ENCODE assay signal across 8 mouse cellular contexts in the genomic region with DNA sequence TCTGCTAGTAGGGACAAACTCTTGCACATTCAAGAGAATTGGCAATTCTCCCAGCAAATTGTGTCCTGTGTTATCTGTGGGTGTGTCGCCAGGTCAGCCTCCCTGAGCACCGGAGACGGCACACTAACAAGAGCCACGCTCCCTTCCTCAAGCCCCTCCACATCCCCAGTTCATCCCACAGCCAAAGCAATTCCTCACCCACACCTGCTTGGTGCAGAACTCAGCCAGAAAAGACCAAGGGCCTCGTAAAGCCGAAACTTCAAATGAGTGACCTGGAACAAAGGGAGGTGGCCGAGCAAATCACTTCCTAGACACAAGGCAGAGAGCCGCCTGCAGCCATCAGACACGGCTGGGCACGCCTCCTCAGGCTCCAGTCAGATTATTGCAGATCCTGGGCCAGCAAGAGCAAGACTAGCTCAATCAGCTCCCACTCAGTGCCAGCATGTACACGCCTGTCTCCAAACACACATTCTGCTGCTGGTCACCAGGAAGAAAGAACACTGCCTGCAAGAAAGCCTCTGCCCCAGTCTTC. TPM values are rescaled to one million over a fixed set of nuclear protein-coding genes. Genes with fewer than 3 reads are reported as not detected.
DNase-seq lines count a peak whose midpoint lies in the region; ATAC-seq lines count a peak whose summit lies in the region.

No protein-coding gene starts in this region.

- WGBS in forebrain, embryonic 14.5 days = 9% methylated on average over 11 of the region's 11 CpGs
- WGBS in hindbrain, embryonic 11.5 days = 48% methylated on average over 11 of the region's 11 CpGs
- 46% methylated on average over 11 of the region's 11 CpGs for WGBS in midbrain, embryonic 10.5 days

- H3K27ac ChIP-seq in forebrain, embryonic 14.5 days (ENCODE audit: low read depth, low read length) = peak overlapping the region; percentile 96
- peak overlapping the region; percentile 93 for H3K27ac ChIP-seq in hindbrain, embryonic 11.5 days (ENCODE audit: low read depth, low read length)
- peak overlapping the region; percentile 84 for H3K27ac ChIP-seq in midbrain, embryonic 10.5 days (replicated peaks)

- H3K4me2 ChIP-seq in forebrain, embryonic 14.5 days (ENCODE audit: low read length) = peak overlapping the region; percentile 44
- no peak overlapping the region; the same call in 1 of the 2 replicates for H3K4me2 ChIP-seq in hindbrain, embryonic 11.5 days (replicated peaks; ENCODE audit: low read depth, low read length)

- 0 out of 2 replicates have a peak overlapping the region, but pooled peaks have one; percentile 4 for H3K4me3 ChIP-seq in forebrain, embryonic 14.5 days (ENCODE audit: low read depth, low read length)
- no peak overlapping the region for H3K4me3 ChIP-seq in hindbrain, embryonic 11.5 days (ENCODE audit: low read depth, low read length)
- peak overlapping the region; percentile 30 for H3K4me3 ChIP-seq in midbrain, embryonic 10.5 days

- H3K9me3 ChIP-seq in forebrain, embryonic 14.5 days (replicated peaks; ENCODE audit: control insufficient read depth, low read length) = no peaks in the 10 kb centered on the region
- H3K9me3 ChIP-seq in hindbrain, embryonic 11.5 days (ENCODE audit: control insufficient read depth, low read length) = no peaks in the 10 kb centered on the region
- H3K9me3 ChIP-seq in midbrain, embryonic 10.5 days (replicated peaks) = no peaks in the 10 kb centered on the region

- peak overlapping the region; percentile 54 for H3K9ac ChIP-seq in forebrain, embryonic 14.5 days (ENCODE audit: low read length)
- H3K9ac ChIP-seq in hindbrain, embryonic 11.5 days (ENCODE audit: low read depth, low read length) = peak overlapping the region; percentile 54

- H3K36me3 ChIP-seq in forebrain, embryonic 14.5 days (ENCODE audit: control insufficient read depth, insufficient read depth, low read length) = peaks cover 6% of the 10 kb centered on the region; the same call in 1 of the 2 replicates
- no peaks in the 10 kb centered on the region for H3K36me3 ChIP-seq in hindbrain, embryonic 11.5 days (ENCODE audit: control insufficient read depth, insufficient read depth, low read length)
- H3K36me3 ChIP-seq in midbrain, embryonic 10.5 days = peaks cover 14% of the 10 kb centered on the region

- H3K4me1 ChIP-seq in forebrain, embryonic 14.5 days (ENCODE audit: control insufficient read depth, insufficient read depth, low read length) = peaks cover 22% of the 10 kb centered on the region
- peaks cover 6% of the 10 kb centered on the region for H3K4me1 ChIP-seq in hindbrain, embryonic 11.5 days (replicated peaks; ENCODE audit: control insufficient read depth, insufficient read depth, low read length)
- H3K4me1 ChIP-seq in midbrain, embryonic 10.5 days = peaks cover 39% of the 10 kb centered on the region

- H3K27me3 ChIP-seq in forebrain, embryonic 14.5 days (replicated peaks; ENCODE audit: control insufficient read depth, insufficient read depth, low read length) = no peaks in the 10 kb centered on the region
- no peaks in the 10 kb centered on the region for H3K27me3 ChIP-seq in hindbrain, embryonic 11.5 days (ENCODE audit: control insufficient read depth, insufficient read depth, low read length)
- H3K27me3 ChIP-seq in midbrain, embryonic 10.5 days (ENCODE audit: low read depth, poor library complexity, severe bottlenecking) = no peaks in the 10 kb centered on the region

- DNase-seq in spleen, adult 12 weeks (ENCODE audit: low spot score) = peak; percentile 12
- DNase-seq in spleen, adult 18-20 months = no peak
- peak; percentile 72 for DNase-seq in forebrain, embryonic 14.5 days (ENCODE audit: low spot score)
- DNase-seq in hindbrain, embryonic 11.5 days (ENCODE audit: low spot score) = peak; percentile 52
- DNase-seq in layer of hippocampus, postnatal 36 days = peak; percentile 18 to 32
- DNase-seq in midbrain, embryonic 10.5 days (ENCODE audit: low spot score) = peak; percentile 40
- DNase-seq in testis, postnatal 10 days (ENCODE audit: low spot score) = peak; percentile 60
- DNase-seq in left cerebral cortex, adult 9 months (ENCODE audit: low spot score in 2 of 2) = no peak

- ATAC-seq in forebrain, embryonic 14.5 days = peak; percentile 81
- ATAC-seq in hindbrain, embryonic 11.5 days (ENCODE audit: low FRiP score) = no peak; the same call in 1 of the 2 replicates

RNA-seq across cellular contexts. Expression of gene D17Wsu92e, which starts 23.0 kb away (rescaled TPM):
- 9.8 and 10.2 TPM in 2 replicates for polyA plus RNA-seq in forebrain, embryonic 14.5 days (2014; fragmentation: Nextera tagmentation; extraction: Ambion mirVana)
- 10.4 and 10.9 TPM in 2 replicates for polyA plus RNA-seq in hindbrain, embryonic 11.5 days (2014; fragmentation: Nextera tagmentation; extraction: Ambion mirVana)
- total RNA-seq in layer of hippocampus, postnatal 36 days (2021) = 100 to 1,000 TPM; 191 to 194 TPM
- polyA plus RNA-seq in midbrain, embryonic 10.5 days (2016; fragmentation: Nextera tagmentation; extraction: Ambion mirVana) = 11.1 and 12.1 TPM in 2 replicates

RNA-seq across cellular contexts. Expression of gene Snrpc, which starts 40.5 kb away (rescaled TPM):
- 301 and 338 TPM in 2 replicates for polyA plus RNA-seq in forebrain, embryonic 14.5 days (2014; fragmentation: Nextera tagmentation; extraction: Ambion mirVana)
- 344 and 359 TPM in 2 replicates for polyA plus RNA-seq in hindbrain, embryonic 11.5 days (2014; fragmentation: Nextera tagmentation; extraction: Ambion mirVana)
- total RNA-seq in layer of hippocampus, postnatal 36 days (2021) = 10 to 100 TPM; 49.7 to 51.5 TPM
- 403 and 447 TPM in 2 replicates for polyA plus RNA-seq in midbrain, embryonic 10.5 days (2016; fragmentation: Nextera tagmentation; extraction: Ambion mirVana)

RNA-seq across cellular contexts. Expression of gene Uhrf1bp1, which starts 58.8 kb away (rescaled TPM):
- 4.3 and 5.3 TPM in 2 replicates for polyA plus RNA-seq in forebrain, embryonic 14.5 days (2014; fragmentation: Nextera tagmentation; extraction: Ambion mirVana)
- polyA plus RNA-seq in hindbrain, embryonic 11.5 days (2014; fragmentation: Nextera tagmentation; extraction: Ambion mirVana) = 4.9 TPM in 2 replicates
- total RNA-seq in layer of hippocampus, postnatal 36 days (2021) = 10 to 100 TPM; 14.5 to 16.9 TPM
- polyA plus RNA-seq in midbrain, embryonic 10.5 days (2016; fragmentation: Nextera tagmentation; extraction: Ambion mirVana) = 6.3 and 6.6 TPM in 2 replicates

Comparison
In these comparisons a context has a peak if more than half of its experiments do, and no peak if none do; other contexts are left out.
1. DNase-seq: peak in spleen, adult 12 weeks (single experiment), forebrain, embryonic 14.5 days (single experiment), hindbrain, embryonic 11.5 days (single experiment), layer of hippocampus, postnatal 36 days (2 of 2), midbrain, embryonic 10.5 days (single experiment) and testis, postnatal 10 days (single experiment); none in spleen, adult 18-20 months (0 of 2) and left cerebral cortex, adult 9 months (0 of 2).
2. Peak in every context shown above with its lines, with median percentiles within 50 percentile points of each other: H3K27ac ChIP-seq.